17 mouse cellular contexts compared by ENCODE assay signal in the genomic region with DNA sequence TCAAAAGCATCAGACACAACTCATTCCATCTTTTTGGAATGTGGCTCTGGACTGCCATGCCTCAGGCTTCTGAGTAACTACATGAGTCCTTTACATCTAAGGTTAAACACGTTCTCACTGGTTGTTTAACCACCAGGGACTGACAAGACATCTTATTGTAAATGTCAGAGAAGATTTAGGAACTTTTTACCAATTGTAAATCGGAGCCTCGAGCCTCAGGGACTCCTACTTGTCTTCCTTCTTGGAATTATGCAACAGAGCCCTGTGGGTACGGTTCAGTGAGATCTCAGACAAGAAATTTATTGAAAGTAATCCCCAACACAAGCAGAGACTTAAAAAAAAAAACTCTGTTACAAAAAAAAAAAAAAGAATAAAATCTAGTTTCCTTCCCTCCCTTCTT.
"Had no signal": no experiment of that assay in that cellular context is flagged by ENCODE, and none has a peak within 500 bp of the region (broad histone marks: within the 10 kb centered on the region; RNA-seq: fewer than 3 reads in every experiment).

No protein-coding gene starts in this region.

- H3K9ac ChIP-seq: liver, postnatal 0 days; lung, embryonic 15.5 days; midbrain, embryonic 13.5 days; neural tube, embryonic 12.5 days; stomach, embryonic 15.5 days had no signal

- H3K4me2 ChIP-seq: lung, embryonic 15.5 days; midbrain, embryonic 11.5 days; midbrain, embryonic 13.5 days; neural tube, embryonic 12.5 days; stomach, embryonic 15.5 days had no signal

- H3K27me3 ChIP-seq: lung, embryonic 15.5 days; megakaryocyte, embryonic 14.5 days; midbrain, embryonic 13.5 days; neural tube, embryonic 12.5 days; stomach, embryonic 15.5 days had no signal

- DNase-seq: liver, postnatal 0 days; lung, adult 2 months; lung, postnatal 14 days; lung, postnatal 36 days; right cerebral cortex, postnatal 14 days; thymus, adult 2 months; thymus, postnatal 25 days; thymus, postnatal 4 days had no signal

- H3K4me1 ChIP-seq: lung, embryonic 15.5 days; megakaryocyte, embryonic 14.5 days; midbrain, embryonic 13.5 days; neural tube, embryonic 12.5 days; stomach, embryonic 15.5 days had no signal

- H3K4me3 ChIP-seq: lung, embryonic 15.5 days; megakaryocyte, embryonic 14.5 days; midbrain, embryonic 13.5 days; neural tube, embryonic 12.5 days; stomach, embryonic 15.5 days had no signal

- H3K9me3 ChIP-seq: lung, embryonic 15.5 days; midbrain, embryonic 13.5 days; neural tube, embryonic 12.5 days; stomach, embryonic 15.5 days had no signal

- ATAC-seq: liver, postnatal 0 days; lung, postnatal 0 days; midbrain, embryonic 13.5 days had no signal

- H3K36me3 ChIP-seq: lung, embryonic 15.5 days; midbrain, embryonic 13.5 days; neural tube, embryonic 12.5 days; stomach, embryonic 15.5 days had no signal

- H3K27ac ChIP-seq: lung, embryonic 15.5 days; macrophage; midbrain, embryonic 13.5 days; neural tube, embryonic 12.5 days; stomach, embryonic 15.5 days; stomach, postnatal 0 days had no signal
